Mouse (Mus musculus) regulatory T cell (primary cell): ENCODE measurements around the gene Hormad1.
"Not testable (repeated sequence)": the region's sequence is repeated elsewhere in the genome, so short reads cannot be mapped to it uniquely, and the experiment has no call there.

ENCODE experiments used
- in situ Hi-C: fragments of 300-600 bp; cut with MboI, MseI; formaldehyde crosslinking; loops from one replicate; pipeline ENCODE4 v1.15.1; 2025; ENCODE audit warnings: high pct_unique_total_duplicates

The Hormad1 gene

GRCm38 (mm10) chr3:95559437-95559836 lies at the start of gene Hormad1:
Gene Hormad1 (plus strand): TSS chr3:95559677.
- in situ Hi-C loops: no loop called here

GRCm38 (mm10) chr3:95511611-95512180 lies 47.8 kb upstream of the Hormad1 start:
- in situ Hi-C loops: no loop called here

- in situ Hi-C loops: no loop called here
Measured at GRCm38 (mm10) chr3:95516614-95517041, 42.8 kb upstream of the Hormad1 start.

GRCm38 (mm10) chr3:95517493-95517898 lies 42.0 kb upstream of the Hormad1 start:
- in situ Hi-C loops: no loop called here

- in situ Hi-C loops: no loop called here
Measured at GRCm38 (mm10) chr3:95518891-95519290, 40.6 kb upstream of the Hormad1 start.

- in situ Hi-C loops: no loop called here
Measured at GRCm38 (mm10) chr3:95519315-95519714, 40.2 kb upstream of the Hormad1 start.

- in situ Hi-C loops: loop anchor here (5.0 kb wide), 1 partner anchor 67 kb away; the partner anchor contains the start of gene Golph3l
Measured at GRCm38 (mm10) chr3:95520100-95520499, 39.4 kb upstream of the Hormad1 start.

- in situ Hi-C loops: loop anchor here (5.0 kb wide), 1 partner anchor 66 kb away; the partner anchor contains the start of gene Golph3l
Measured at GRCm38 (mm10) chr3:95521168-95521567, 38.3 kb upstream of the Hormad1 start.

- in situ Hi-C loops: loop anchor here (5.0 kb wide), 1 partner anchor 64 kb away; the partner anchor contains the start of gene Golph3l
Measured at GRCm38 (mm10) chr3:95523662-95524061, 35.8 kb upstream of the Hormad1 start.

GRCm38 (mm10) chr3:95524673-95525072 lies 34.8 kb upstream of the Hormad1 start:
- in situ Hi-C loops: loop anchor here (5.0 kb wide), 1 partner anchor 63 kb away; the partner anchor contains the start of gene Golph3l

- in situ Hi-C loops: no loop called here
Measured at GRCm38 (mm10) chr3:95526111-95526510, 33.4 kb upstream of the Hormad1 start.

GRCm38 (mm10) chr3:95526622-95527211 lies 32.8 kb upstream of the Hormad1 start, which contains the start of gene Ctss:
Gene Ctss (plus strand): TSS chr3:95526786.
- in situ Hi-C loops: no loop called here

- in situ Hi-C loops: no loop called here
Measured at GRCm38 (mm10) chr3:95529814-95530213, 29.7 kb upstream of the Hormad1 start.

- in situ Hi-C loops: no loop called here
Measured at GRCm38 (mm10) chr3:95531025-95531424, 28.5 kb upstream of the Hormad1 start.

GRCm38 (mm10) chr3:95533364-95533763 lies 26.1 kb upstream of the Hormad1 start:
- in situ Hi-C loops: no loop called here

- in situ Hi-C loops: no loop called here
Measured at GRCm38 (mm10) chr3:95534927-95535326, 24.6 kb upstream of the Hormad1 start.

GRCm38 (mm10) chr3:95538936-95539335 lies 20.5 kb upstream of the Hormad1 start:
- in situ Hi-C loops: no loop called here

GRCm38 (mm10) chr3:95539837-95540236 lies 19.6 kb upstream of the Hormad1 start:
- in situ Hi-C loops: no loop called here

- in situ Hi-C loops: not testable (repeated sequence)
Measured at GRCm38 (mm10) chr3:95541186-95541585, 18.3 kb upstream of the Hormad1 start.

GRCm38 (mm10) chr3:95542171-95542570 lies 17.3 kb upstream of the Hormad1 start:
- in situ Hi-C loops: no loop called here

GRCm38 (mm10) chr3:95542981-95543380 lies 16.5 kb upstream of the Hormad1 start:
- in situ Hi-C loops: no loop called here

- in situ Hi-C loops: no loop called here
Measured at GRCm38 (mm10) chr3:95550176-95550575, 9.3 kb upstream of the Hormad1 start.

- in situ Hi-C loops: no loop called here
Measured at GRCm38 (mm10) chr3:95553986-95554385, 5.5 kb upstream of the Hormad1 start.
